Mouse (Mus musculus) splenic B cell, adult 2 months (primary cell): ENCODE results near the gene Nxpe4.

Experiments used
- DNase-seq: peaks from one replicate; pipeline ENCODE4 v3.0.0-alpha.2; 2011; ENCODE audit warnings: low read depth, low spot score
- H3K27me3 ChIP-seq: 2 replicates; pipeline ENCODE4 v1.6.1; 2012; ENCODE audit warnings: mild to moderate bottlenecking, low read length, moderate library complexity, mixed read lengths; ENCODE audit not compliant: control insufficient read depth, poor library complexity, insufficient read depth, severe bottlenecking
- H3K36me3 ChIP-seq: 2 replicates; pipeline ENCODE4 v1.6.1; 2012; ENCODE audit warnings: mild to moderate bottlenecking, low read length, moderate library complexity, mixed read lengths; ENCODE audit not compliant: control insufficient read depth, poor library complexity, insufficient read depth, severe bottlenecking

The Nxpe4 gene

GRCm38 (mm10) chr9:48214751-48215150 is 52.9 kb downstream of the Nxpe4 start:
- no peaks in the 10 kb centered on the region for H3K27me3 ChIP-seq
- DNase-seq = no peak
- H3K36me3 ChIP-seq = no peaks in the 10 kb centered on the region

- no peaks in the 10 kb centered on the region for H3K36me3 ChIP-seq
- no peak for DNase-seq
- H3K27me3 ChIP-seq = no peaks in the 10 kb centered on the region
Measured at GRCm38 (mm10) chr9:48216091-48217001, 54.5 kb downstream of the Nxpe4 start.

GRCm38 (mm10) chr9:48230706-48231105 is 68.9 kb downstream of the Nxpe4 start:
- Histone ChIP-seq H3K36me3 (no peaks in the 10 kb centered on the region), H3K27me3 (no peaks in the 10 kb centered on the region)
- DNase-seq = no peak

GRCm38 (mm10) chr9:48236455-48236854 is 74.6 kb downstream of the Nxpe4 start:
- DNase-seq = no peak
- no peaks in the 10 kb centered on the region for H3K36me3 ChIP-seq
- H3K27me3 ChIP-seq = no peaks in the 10 kb centered on the region; the same call in 1 of the 2 replicates

- peak; percentile 38 for DNase-seq
- H3K27me3 ChIP-seq = no peaks in the 10 kb centered on the region; the same call in 1 of the 2 replicates
- H3K36me3 ChIP-seq = no peaks in the 10 kb centered on the region
Measured at GRCm38 (mm10) chr9:48238153-48238755, 76.4 kb downstream of the Nxpe4 start.

- DNase-seq = no peak
- Histone ChIP-seq H3K36me3 (no peaks in the 10 kb centered on the region), H3K27me3 (no peaks in the 10 kb centered on the region; the same call in 1 of the 2 replicates)
Measured at GRCm38 (mm10) chr9:48239461-48239860, 77.6 kb downstream of the Nxpe4 start.

GRCm38 (mm10) chr9:48240431-48240830 is 78.6 kb downstream of the Nxpe4 start:
- no peaks in the 10 kb centered on the region; the same call in 1 of the 2 replicates for H3K27me3 ChIP-seq
- H3K36me3 ChIP-seq = no peaks in the 10 kb centered on the region
- DNase-seq = no peak

GRCm38 (mm10) chr9:48241791-48242190 is 80.0 kb downstream of the Nxpe4 start:
- no peaks in the 10 kb centered on the region; the same call in 1 of the 2 replicates for H3K27me3 ChIP-seq
- no peak for DNase-seq
- H3K36me3 ChIP-seq = no peaks in the 10 kb centered on the region

- DNase-seq = no peak
- Histone ChIP-seq H3K36me3 (no peaks in the 10 kb centered on the region), H3K27me3 (no peaks in the 10 kb centered on the region)
Measured at GRCm38 (mm10) chr9:48242756-48243155, 80.9 kb downstream of the Nxpe4 start.

GRCm38 (mm10) chr9:48244175-48244574 is 82.4 kb downstream of the Nxpe4 start:
- no peaks in the 10 kb centered on the region for H3K36me3 ChIP-seq
- no peak for DNase-seq
- H3K27me3 ChIP-seq = no peaks in the 10 kb centered on the region

GRCm38 (mm10) chr9:48245525-48245924 is 83.7 kb downstream of the Nxpe4 start:
- DNase-seq = no peak
- no peaks in the 10 kb centered on the region for H3K36me3 ChIP-seq
- H3K27me3 ChIP-seq = no peaks in the 10 kb centered on the region

- H3K36me3 ChIP-seq = no peaks in the 10 kb centered on the region
- no peaks in the 10 kb centered on the region for H3K27me3 ChIP-seq
- DNase-seq = no peak
Measured at GRCm38 (mm10) chr9:48247276-48247675, 85.5 kb downstream of the Nxpe4 start.

- H3K27me3 ChIP-seq = no peaks in the 10 kb centered on the region
- no peak for DNase-seq
- H3K36me3 ChIP-seq = no peaks in the 10 kb centered on the region
Measured at GRCm38 (mm10) chr9:48252236-48252635, 90.4 kb downstream of the Nxpe4 start.

- Histone ChIP-seq H3K27me3 (no peaks in the 10 kb centered on the region), H3K36me3 (no peaks in the 10 kb centered on the region)
- DNase-seq = no peak
Measured at GRCm38 (mm10) chr9:48257001-48257400, 95.2 kb downstream of the Nxpe4 start.

GRCm38 (mm10) chr9:48257741-48258423 is 96.1 kb downstream of the Nxpe4 start:
- Histone ChIP-seq H3K27me3 (no peaks in the 10 kb centered on the region), H3K36me3 (no peaks in the 10 kb centered on the region)
- no peak for DNase-seq
